Mouse (Mus musculus): Measurements from ENCODE around the gene Gm20388.

Gm20388 gene

DNA sequence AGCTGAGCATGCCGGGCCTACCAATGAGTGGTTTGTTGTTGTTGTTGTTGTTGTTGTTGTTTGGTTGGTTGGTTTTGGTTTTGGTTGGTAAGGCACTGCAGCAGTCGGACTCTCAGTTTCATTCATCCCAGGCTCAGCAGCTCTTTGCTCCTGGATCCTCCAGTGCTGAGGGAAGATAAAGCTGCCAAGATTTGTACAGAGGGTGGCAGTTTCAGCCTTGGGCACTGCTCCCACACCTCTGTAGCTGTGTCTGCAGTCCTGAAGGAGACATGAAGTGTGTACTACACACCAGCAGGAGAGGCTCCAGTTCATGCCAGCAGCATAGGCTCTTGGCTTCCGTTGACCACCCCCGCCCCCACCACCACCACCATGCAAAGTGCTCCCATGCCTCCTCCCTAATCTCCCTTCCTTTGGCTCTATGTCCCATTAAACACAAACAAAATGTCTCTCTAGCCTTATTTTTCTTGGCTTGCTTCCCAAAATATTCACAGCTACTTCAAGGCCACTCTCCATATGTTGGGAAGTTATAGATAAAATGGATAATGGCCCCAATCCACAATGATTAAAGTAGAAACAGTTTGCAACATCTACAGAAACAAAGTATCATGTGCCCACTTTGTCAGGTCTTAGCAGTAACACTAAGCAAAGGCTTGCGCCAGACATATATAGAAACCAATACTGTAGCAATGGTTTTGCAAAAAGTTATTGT, 3740.9 kb downstream of the Gm20388 start:
- DNase-seq (ENCODE audit: extremely low spot score, low spot score), result no peak

DNA sequence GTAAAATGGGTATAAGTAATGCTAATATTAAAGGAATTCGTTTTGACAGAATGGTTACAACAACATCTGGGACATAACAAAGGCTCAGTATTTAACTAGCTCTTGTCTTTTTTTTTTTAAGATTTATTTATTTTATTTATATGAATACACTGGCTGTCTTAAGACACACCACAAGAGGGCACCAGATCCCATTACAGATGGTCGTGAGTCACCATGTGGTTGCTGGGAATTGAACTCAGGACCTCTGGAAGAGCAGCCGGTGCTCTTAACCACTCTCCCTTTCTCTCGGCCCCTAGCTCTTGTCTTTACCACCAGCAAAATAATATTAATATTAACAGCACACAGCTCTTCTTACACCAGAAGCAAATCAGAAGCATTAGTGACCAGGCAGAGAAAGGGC, 3742.0 kb downstream of the Gm20388 start:
- no peak for DNase-seq (ENCODE audit: extremely low spot score, low spot score)

DNA sequence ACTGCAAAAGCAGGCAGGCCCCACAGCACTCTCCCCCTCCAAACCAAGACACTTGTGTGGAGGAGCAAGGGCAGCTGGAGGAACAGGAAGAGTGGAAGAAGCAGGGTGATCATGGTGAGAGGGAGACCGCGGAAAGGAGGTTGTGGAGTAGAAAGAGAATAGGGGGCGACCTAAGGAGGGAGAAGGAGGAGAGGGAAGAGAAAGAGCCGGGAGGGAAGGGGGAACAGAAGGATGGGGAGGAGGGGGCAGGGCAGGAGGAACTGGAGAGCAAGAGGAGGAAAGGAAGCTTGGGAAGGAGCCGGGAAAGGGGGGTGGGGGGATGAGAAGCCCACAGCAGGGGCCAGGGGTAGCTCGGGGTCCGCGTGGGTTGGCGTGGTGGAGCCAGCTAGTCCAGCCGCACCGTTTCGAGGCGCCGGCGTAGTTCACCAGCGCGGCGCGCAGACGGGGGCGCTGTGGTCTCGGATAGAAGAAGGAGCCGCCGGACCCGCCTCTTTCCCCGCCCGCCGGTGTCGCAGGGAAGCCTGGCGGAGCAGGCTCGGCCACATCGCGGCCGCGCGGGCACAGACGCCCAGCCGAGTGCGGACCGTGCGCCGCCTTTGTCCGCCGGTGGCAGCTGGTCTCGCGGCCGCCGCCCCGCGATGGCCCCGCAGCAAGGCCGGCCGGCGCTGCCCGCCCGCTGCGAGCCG, 3742.8 kb downstream of the Gm20388 start, which contains the start of gene Rhou:
Gene Rhou (plus strand): TSS at position 622 of the 686 bp plus-strand sequence.
- peak; percentile 92 for DNase-seq (ENCODE audit: extremely low spot score, low spot score)

DNA sequence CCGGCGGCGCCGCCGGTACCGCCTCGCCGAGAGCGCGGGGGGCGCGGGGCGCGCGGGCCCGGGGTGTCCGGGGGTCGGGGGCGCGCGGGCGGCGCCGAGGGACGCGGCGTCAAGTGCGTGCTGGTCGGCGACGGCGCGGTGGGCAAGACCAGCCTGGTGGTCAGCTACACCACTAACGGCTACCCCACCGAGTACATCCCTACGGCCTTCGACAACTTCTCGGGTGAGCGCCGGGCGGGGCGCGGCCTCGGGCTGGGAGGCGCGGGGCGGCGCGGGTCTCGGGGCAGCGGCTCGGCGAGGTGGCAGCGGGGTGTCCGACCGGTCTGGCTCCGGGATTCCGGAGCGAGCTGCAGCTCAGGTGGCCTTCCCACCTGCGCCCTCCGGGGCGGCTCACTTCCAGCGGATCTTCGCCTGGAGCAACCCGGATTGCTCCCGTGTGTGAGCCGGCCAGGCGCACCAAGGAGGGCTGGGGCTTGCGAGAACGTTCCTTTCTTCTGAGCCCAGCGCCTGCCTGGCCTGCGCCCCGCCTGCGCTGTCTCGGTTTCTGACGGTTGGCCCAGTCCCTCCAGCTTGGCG, 3743.4 kb downstream of the Gm20388 start:
- peak; percentile 82 for DNase-seq (ENCODE audit: extremely low spot score, low spot score)

GRCm38 (mm10) chr8:123654763-123655162, 3744.1 kb downstream of the Gm20388 start:
- DNase-seq (ENCODE audit: extremely low spot score, low spot score), result peak; percentile 36

DNA sequence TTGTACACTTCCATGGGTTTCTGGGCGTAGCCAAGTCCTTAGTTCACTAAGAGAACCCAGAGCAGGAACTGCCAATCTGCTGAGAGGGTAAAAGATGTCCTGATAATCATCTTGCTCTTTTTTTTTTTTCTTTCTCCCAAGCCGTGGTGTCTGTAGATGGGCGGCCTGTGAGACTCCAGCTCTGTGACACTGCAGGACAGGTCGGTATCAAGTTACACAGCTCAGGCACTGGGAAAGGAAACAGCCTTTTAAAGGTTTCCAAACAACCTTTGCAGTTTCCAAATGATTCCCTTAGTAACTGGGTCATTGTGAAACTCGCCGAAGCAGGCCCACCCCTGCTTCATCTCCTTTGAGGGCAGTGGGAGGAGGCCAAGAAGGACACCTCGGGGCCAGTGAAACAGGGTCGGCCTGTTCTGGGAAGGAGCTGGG, 3744.7 kb downstream of the Gm20388 start:
- DNase-seq (ENCODE audit: extremely low spot score, low spot score), result peak; percentile 42

GRCm38 (mm10) chr8:123657826-123658225, 3747.2 kb downstream of the Gm20388 start:
- DNase-seq (ENCODE audit: extremely low spot score, low spot score), result no peak

- DNase-seq (ENCODE audit: extremely low spot score, low spot score), result no peak
These were observed 3748.9 kb downstream of the Gm20388 start for GRCm38 (mm10) chr8:123659469-123660057.

DNA sequence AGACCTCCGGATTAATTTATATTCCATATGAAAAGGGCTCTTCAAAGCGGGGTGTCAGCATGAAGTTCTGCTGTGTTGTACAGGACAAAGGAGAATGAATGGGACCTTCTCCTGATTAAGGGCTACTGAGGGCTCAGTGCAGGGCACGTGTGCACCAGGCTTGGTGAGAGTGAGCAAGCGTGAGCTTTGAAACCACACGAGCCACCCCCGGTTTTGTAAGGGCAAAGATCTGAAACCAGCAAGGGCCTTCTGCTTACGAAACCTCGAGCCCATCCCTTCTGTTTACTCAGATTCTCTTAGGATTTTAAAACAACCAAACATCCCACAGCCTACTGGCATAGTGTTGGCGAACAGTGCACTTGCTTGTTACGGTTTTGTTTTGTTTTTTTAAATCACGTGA, 3750.9 kb downstream of the Gm20388 start:
- no peak for DNase-seq (ENCODE audit: extremely low spot score, low spot score)

GRCm38 (mm10) chr8:123665580-123665979, 3754.9 kb downstream of the Gm20388 start:
- no peak for DNase-seq (ENCODE audit: extremely low spot score, low spot score)

GRCm38 (mm10) chr8:123666832-123667231, 3756.2 kb downstream of the Gm20388 start:
- no peak for DNase-seq (ENCODE audit: extremely low spot score, low spot score)

- DNase-seq (ENCODE audit: extremely low spot score, low spot score), result no peak
These were observed 3758.0 kb downstream of the Gm20388 start for GRCm38 (mm10) chr8:123668681-123669080.

DNA sequence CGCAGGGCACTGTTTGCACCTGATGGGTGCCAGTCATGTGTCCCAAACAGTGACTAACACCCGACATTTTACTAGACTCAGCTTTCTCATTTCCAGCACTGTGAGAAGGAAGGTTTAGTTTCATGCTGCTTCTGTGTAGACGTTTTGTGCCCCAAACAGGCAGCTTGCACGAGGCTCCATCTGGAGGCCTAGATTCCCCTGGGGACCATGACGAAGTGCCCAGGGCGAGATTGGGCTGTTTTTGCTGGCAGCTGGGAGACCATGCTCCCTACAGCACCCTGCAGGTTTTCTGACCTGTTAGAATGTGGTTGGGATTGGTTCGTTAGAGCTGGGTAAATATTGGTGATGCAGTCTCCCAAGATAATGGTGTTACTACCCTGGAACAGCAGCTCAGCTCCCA, 3760.1 kb downstream of the Gm20388 start:
- no peak for DNase-seq (ENCODE audit: extremely low spot score, low spot score)

GRCm38 (mm10) chr8:123671454-123671853, 3760.8 kb downstream of the Gm20388 start:
- DNase-seq (ENCODE audit: extremely low spot score, low spot score), result no peak

GRCm38 (mm10) chr8:123672648-123673047, 3762.0 kb downstream of the Gm20388 start:
- no peak for DNase-seq (ENCODE audit: extremely low spot score, low spot score)

DNA sequence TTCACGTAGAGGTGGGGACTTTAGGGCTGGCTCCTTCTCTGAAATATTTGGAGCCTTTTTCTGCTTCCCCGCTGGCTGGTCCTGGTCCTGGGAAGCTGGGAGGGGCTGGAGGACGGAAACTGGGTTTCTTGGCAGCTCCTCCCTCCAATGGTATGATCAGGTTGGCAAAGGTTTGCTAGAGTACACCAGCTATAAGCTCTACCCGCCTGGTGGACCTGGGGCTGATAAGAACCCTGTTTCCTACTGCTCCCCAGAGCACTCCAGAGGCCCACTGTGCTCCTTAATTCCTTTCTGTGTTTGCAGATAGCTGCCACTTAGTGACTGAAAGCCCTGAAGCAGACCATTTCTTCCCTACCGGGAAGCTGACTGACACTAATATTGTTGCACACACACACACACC, 3765.0 kb downstream of the Gm20388 start:
- no peak for DNase-seq (ENCODE audit: extremely low spot score, low spot score)

- DNase-seq (ENCODE audit: extremely low spot score, low spot score), result no peak
These were observed 3767.7 kb downstream of the Gm20388 start for GRCm38 (mm10) chr8:123678390-123678789.

DNA sequence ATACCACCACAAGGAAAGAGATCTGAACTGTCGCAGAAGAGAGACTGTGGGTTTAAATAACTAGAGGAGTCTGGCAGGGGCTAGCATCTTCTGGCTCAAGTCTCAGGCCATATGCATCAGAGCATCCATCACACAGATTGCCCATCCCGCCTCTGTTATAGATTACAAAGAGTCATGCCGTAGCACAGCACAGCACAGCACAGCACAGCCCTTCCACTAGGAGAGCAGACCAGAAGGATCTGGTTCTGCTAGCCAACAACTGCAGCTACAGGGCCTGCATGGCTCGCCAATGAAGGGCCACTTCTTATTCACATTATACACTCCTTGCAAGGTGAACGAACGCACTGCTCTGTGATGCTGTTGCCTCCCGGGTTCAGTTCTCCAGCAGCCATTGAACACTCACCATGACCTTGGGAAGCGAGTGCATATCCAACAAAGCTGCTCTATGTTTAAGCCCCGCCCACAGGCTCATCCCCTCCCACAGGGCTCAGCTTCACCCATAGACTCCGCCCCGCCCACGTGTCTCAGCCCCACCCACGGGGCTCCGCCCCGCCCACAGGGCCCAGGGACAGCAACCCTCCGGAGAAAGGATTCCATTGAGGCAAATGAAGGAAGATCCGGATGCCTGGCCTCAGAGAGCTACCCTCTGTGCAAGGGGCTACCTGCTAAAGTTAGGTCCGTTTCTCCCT, 3771.6 kb downstream of the Gm20388 start:
- peak; percentile 82 for DNase-seq (ENCODE audit: extremely low spot score, low spot score)

DNA sequence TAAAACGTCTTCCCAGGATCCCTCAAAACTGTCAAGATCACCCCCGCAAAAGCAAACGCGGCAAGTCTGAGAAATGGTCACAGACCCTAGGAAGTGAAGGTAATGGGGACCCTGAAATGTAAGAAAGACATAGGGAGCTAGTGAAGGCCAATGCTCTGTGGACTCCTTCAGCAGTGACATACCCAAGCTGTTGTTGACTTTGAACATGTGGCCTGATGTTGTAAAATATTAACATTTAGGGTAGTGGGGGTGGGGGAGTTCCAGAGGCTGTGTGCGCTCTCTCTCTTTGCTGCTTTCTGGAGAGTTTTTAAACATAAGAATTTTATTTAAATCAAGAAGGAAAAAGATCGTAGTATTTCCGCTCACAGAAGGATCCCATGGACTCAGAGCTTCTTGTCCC, 3772.7 kb downstream of the Gm20388 start:
- DNase-seq (ENCODE audit: extremely low spot score, low spot score), result no peak

DNA sequence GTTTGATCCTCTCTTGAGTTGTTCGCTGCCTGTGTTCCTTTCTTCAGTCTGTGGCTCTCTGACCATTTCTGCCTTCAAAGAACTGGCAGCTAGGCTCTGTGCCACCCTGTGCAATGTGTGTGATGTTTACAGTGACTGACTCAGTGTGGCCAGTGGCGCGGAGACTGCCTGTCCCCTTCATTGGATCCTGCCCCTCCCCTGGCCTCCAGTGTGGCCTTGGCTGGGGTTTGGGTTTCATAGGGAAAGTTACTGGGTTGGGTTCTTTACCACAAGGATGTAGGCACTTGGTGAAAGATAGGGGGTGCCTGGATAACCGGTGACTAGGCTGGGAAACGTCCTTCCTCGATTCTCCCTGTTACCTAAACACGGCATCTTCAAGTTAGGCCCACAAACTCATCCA, 3774.2 kb downstream of the Gm20388 start:
- DNase-seq (ENCODE audit: extremely low spot score, low spot score), result no peak

DNA sequence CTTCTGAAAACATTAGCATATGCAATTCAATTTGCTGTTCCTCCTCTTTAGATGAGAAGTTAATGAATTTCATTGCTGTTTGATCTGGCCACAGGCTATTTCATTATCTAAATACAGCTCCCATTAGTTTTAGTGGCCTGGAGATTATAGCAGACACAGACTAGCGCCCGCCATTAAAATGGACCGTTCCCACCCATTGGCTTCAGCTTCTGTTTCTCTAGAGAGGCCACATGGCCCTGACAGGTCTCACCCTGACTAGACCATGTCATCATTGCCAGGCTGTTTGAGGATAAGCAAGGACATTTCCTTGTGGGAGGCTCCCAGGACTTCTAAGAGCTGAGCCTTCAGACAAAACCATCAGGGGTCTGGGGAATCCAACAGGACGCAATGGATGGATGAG, 3774.8 kb downstream of the Gm20388 start:
- DNase-seq (ENCODE audit: extremely low spot score, low spot score), result no peak

DNA sequence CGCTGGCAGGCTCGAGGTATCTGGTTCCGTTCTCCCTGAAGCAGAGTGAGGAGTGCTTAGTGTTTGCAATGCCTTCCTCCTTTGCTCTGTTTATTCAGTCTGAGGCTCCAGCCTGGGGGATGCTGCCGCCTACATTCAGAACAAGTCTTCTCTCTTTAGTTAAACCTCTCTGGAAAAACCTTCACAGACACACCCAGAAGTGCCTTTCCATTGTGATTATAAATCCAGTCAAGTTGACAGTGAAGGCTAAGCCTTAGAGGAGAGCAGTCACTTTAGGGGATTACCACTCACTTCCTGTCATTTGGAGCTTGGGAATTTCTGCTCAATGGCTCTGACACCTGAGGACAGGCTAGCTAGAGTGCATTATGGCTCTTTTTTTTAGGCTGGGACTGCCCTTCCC, 3777.2 kb downstream of the Gm20388 start:
- DNase-seq (ENCODE audit: extremely low spot score, low spot score), result no peak
